Comparison of ENCODE assay signal across 8 mouse cellular contexts in the genomic region with DNA sequence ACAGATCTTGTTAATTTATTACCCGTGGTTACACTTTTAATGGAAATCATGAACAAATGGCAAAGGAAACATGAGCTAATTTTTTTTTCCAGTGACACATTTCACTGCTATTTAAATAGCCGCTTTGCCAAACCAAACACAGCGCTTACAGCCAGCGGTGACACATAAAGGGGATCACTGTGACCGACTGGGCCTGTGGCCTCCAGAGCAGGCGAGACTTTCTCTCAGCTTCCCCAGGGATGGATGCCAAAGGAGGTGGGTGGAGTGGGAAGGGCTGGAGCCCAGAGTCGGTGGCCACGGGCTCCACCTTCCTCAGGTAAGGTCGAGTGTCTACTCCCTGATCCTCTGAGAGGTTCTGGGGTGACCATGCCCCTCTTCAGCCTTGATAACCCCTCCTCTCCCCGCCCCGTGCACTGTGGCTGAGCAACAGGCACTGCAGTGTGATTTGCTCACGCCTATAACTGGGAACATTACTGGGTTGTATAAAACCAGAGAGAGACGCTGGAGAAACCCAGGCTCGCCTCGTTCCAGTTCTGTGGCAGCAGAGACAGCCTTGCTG.
A peak's percentile ranks its signal among the peaks of the same experiment; 100 is the strongest.
DNase-seq lines count a peak whose midpoint lies in the region; ATAC-seq and TF ChIP-seq lines count a peak whose summit lies in the region.

No protein-coding gene starts in this region.

- WGBS in lung, postnatal 0 days, result 46% methylated on average over 15 of the region's 15 CpGs
- 85% methylated on average over 15 of the region's 15 CpGs for WGBS in hindbrain, embryonic 11.5 days

- peak; percentile 87 for ATAC-seq in lung, postnatal 0 days
- ATAC-seq in hindbrain, embryonic 11.5 days (ENCODE audit: low FRiP score), result no peak

- intact Hi-C loops in left cerebral cortex, postnatal 4 days (cut with DNase I), result no loop called here

- H3K4me2 ChIP-seq in lung, postnatal 0 days (replicated peaks; ENCODE audit: low read depth, low read length), result no peak overlapping the region
- no peak overlapping the region for H3K4me2 ChIP-seq in hindbrain, embryonic 11.5 days (replicated peaks; ENCODE audit: low read depth, low read length)

- H3K9me3 ChIP-seq in lung, postnatal 0 days (ENCODE audit: low read length), result no peaks in the 10 kb centered on the region
- H3K9me3 ChIP-seq in hindbrain, embryonic 11.5 days (ENCODE audit: control insufficient read depth, low read length), result no peaks in the 10 kb centered on the region

- TF ChIP-seq CTCF in lung, postnatal 0 days (IDR thresholded peaks at IDR 0.05), result no peak

- no peak overlapping the region for H3K4me3 ChIP-seq in lung, postnatal 0 days (ENCODE audit: low read depth, low read length)
- H3K4me3 ChIP-seq in hindbrain, embryonic 11.5 days (ENCODE audit: low read depth, low read length), result no peak overlapping the region

- H3K27me3 ChIP-seq in lung, postnatal 0 days (replicated peaks; ENCODE audit: insufficient read depth, low read length), result no peaks in the 10 kb centered on the region
- no peaks in the 10 kb centered on the region for H3K27me3 ChIP-seq in hindbrain, embryonic 11.5 days (ENCODE audit: control insufficient read depth, insufficient read depth, low read length)

- TF ChIP-seq EP300 in lung, postnatal 0 days (IDR thresholded peaks at IDR 0.05), result no peak

- no peak overlapping the region for H3K9ac ChIP-seq in lung, postnatal 0 days (replicated peaks; ENCODE audit: low read depth)
- no peak overlapping the region for H3K9ac ChIP-seq in hindbrain, embryonic 11.5 days (ENCODE audit: low read depth, low read length)

- H3K4me1 ChIP-seq in lung, postnatal 0 days (ENCODE audit: insufficient read depth, low read depth, low read length), result no peaks in the 10 kb centered on the region
- no peaks in the 10 kb centered on the region for H3K4me1 ChIP-seq in hindbrain, embryonic 11.5 days (replicated peaks; ENCODE audit: control insufficient read depth, insufficient read depth, low read length)

- DNase-seq in cerebellum, adult 18-20 months, result peak; percentile 8 to 10
- no peak for DNase-seq in cerebellum, adult 8-10 months
- DNase-seq in gastrocnemius, postnatal 10 days, result peak; percentile 35
- DNase-seq in kidney, adult 8-10 months, result peak; percentile 44 to 58
- DNase-seq in lung, postnatal 0 days (ENCODE audit: low spot score), result peak; percentile 53
- DNase-seq in thymus, adult 18-20 months, result no peak
- DNase-seq in left cerebral cortex, postnatal 4 days, result no peak
- DNase-seq in hindbrain, embryonic 11.5 days (ENCODE audit: low spot score), result no peak

- H3K36me3 ChIP-seq in lung, postnatal 0 days (ENCODE audit: insufficient read depth, low read length), result no peaks in the 10 kb centered on the region
- H3K36me3 ChIP-seq in hindbrain, embryonic 11.5 days (ENCODE audit: control insufficient read depth, insufficient read depth, low read length), result no peaks in the 10 kb centered on the region

- no peak overlapping the region for H3K27ac ChIP-seq in lung, postnatal 0 days (ENCODE audit: low read length)
- H3K27ac ChIP-seq in hindbrain, embryonic 11.5 days (ENCODE audit: low read depth, low read length), result no peak overlapping the region

Comparison
In these comparisons a context has a peak if more than half of its experiments do, and no peak if none do; other contexts are left out.
1. DNase-seq: peak in cerebellum, adult 18-20 months (2 of 2), gastrocnemius, postnatal 10 days (single experiment), kidney, adult 8-10 months (2 of 2) and lung, postnatal 0 days (single experiment); none in cerebellum, adult 8-10 months (single experiment), thymus, adult 18-20 months (0 of 2), left cerebral cortex, postnatal 4 days (single experiment) and hindbrain, embryonic 11.5 days (single experiment).